Mouse (Mus musculus) fibroblast of lung, adult 2 months (primary cell): ENCODE data around the gene Pfkfb4.

Experiments used
- DNase-seq: peaks from one replicate; pipeline ENCODE4 v3.0.0-alpha.2; 2011; ENCODE audit warnings: low read depth

Pfkfb4 gene

GRCm38 (mm10) chr9:108991428-108992084 is at the start of gene Pfkfb4:
Gene Pfkfb4, plus strand, starts transcription at chr9:108991778.
- peak; percentile 94 for DNase-seq

GRCm38 (mm10) chr9:108945111-108945510 is 46.5 kb upstream of the Pfkfb4 start:
- DNase-seq = no peak

- DNase-seq = no peak
Measured at GRCm38 (mm10) chr9:108945608-108946007, 46.0 kb upstream of the Pfkfb4 start.

GRCm38 (mm10) chr9:108949231-108949966 is 42.2 kb upstream of the Pfkfb4 start:
- peak; percentile 13 for DNase-seq

GRCm38 (mm10) chr9:108949967-108950728 is 41.4 kb upstream of the Pfkfb4 start:
- peak; percentile 12 for DNase-seq

GRCm38 (mm10) chr9:108953081-108953636 is 38.4 kb upstream of the Pfkfb4 start, which contains the start of gene Col7a1:
Gene Col7a1, plus strand, starts transcription at chr9:108953586.
- no peak for DNase-seq

GRCm38 (mm10) chr9:108955241-108955640 is 36.3 kb upstream of the Pfkfb4 start:
- DNase-seq = no peak

- no peak for DNase-seq
Measured at GRCm38 (mm10) chr9:108955846-108956245, 35.7 kb upstream of the Pfkfb4 start.

- no peak for DNase-seq
Measured at GRCm38 (mm10) chr9:108963577-108963976, 28.0 kb upstream of the Pfkfb4 start.

- no peak for DNase-seq
Measured at GRCm38 (mm10) chr9:108964338-108964737, 27.2 kb upstream of the Pfkfb4 start.

GRCm38 (mm10) chr9:108970623-108971022 is 21.0 kb upstream of the Pfkfb4 start:
- DNase-seq = no peak

GRCm38 (mm10) chr9:108976483-108976882 is 15.1 kb upstream of the Pfkfb4 start:
- no peak for DNase-seq

GRCm38 (mm10) chr9:108977966-108978365 is 13.6 kb upstream of the Pfkfb4 start:
- DNase-seq = peak; percentile 20

GRCm38 (mm10) chr9:108982498-108982897 is 9.1 kb upstream of the Pfkfb4 start:
- no peak for DNase-seq

GRCm38 (mm10) chr9:108983209-108983608 is 8.4 kb upstream of the Pfkfb4 start:
- no peak for DNase-seq

- no peak for DNase-seq
Measured at GRCm38 (mm10) chr9:108985710-108986109, 5.9 kb upstream of the Pfkfb4 start, which contains the start of gene Ucn2. Gene Ucn2, plus strand, starts transcription at chr9:108986010.

- DNase-seq = no peak
Measured at GRCm38 (mm10) chr9:108987704-108988350, 3.8 kb upstream of the Pfkfb4 start.

- DNase-seq = no peak
Measured at GRCm38 (mm10) chr9:108989802-108990461, 1.6 kb upstream of the Pfkfb4 start.

- DNase-seq = no peak
Measured at GRCm38 (mm10) chr9:108990462-108990820, 1.1 kb upstream of the Pfkfb4 start.

- no peak for DNase-seq
Measured at GRCm38 (mm10) chr9:108992085-108992469, 499 bp downstream of the Pfkfb4 start.

GRCm38 (mm10) chr9:108992620-108993361 is 1.2 kb downstream of the Pfkfb4 start:
- DNase-seq = no peak
